In genomic region chr3:90640981-90641380, GRCm38 (mm10) we compare ENCODE assay signal across 39 mouse cellular contexts. TPM values are rescaled to one million over a fixed set of nuclear protein-coding genes. Genes with fewer than 3 reads are reported as not detected.
"Had no signal": no experiment of that assay in that cellular context is flagged by ENCODE, and none has a peak within 500 bp of the region (broad histone marks: within the 10 kb centered on the region; RNA-seq: fewer than 3 reads in every experiment).

No protein-coding gene starts in this region.

- H3K27me3 ChIP-seq: limb, embryonic 13.5 days; limb, embryonic 15.5 days; liver, embryonic 12.5 days; liver, embryonic 13.5 days; liver, embryonic 15.5 days; lung, embryonic 15.5 days; midbrain, embryonic 12.5 days; midbrain, embryonic 13.5 days; midbrain, embryonic 15.5 days; neural tube, embryonic 12.5 days had no signal

- H3K36me3 ChIP-seq: limb, embryonic 10.5 days; limb, embryonic 12.5 days; limb, embryonic 13.5 days; limb, embryonic 15.5 days; liver, embryonic 12.5 days; liver, embryonic 13.5 days; liver, embryonic 15.5 days; lung, embryonic 15.5 days; midbrain, embryonic 10.5 days; midbrain, embryonic 12.5 days; midbrain, embryonic 13.5 days; midbrain, embryonic 15.5 days; neural tube, embryonic 12.5 days had no signal

- H3K9ac ChIP-seq: limb, embryonic 12.5 days; limb, embryonic 13.5 days; limb, embryonic 15.5 days; liver, embryonic 12.5 days; liver, embryonic 13.5 days; liver, embryonic 14.5 days; liver, embryonic 15.5 days; liver, postnatal 0 days; lung, embryonic 14.5 days; lung, embryonic 15.5 days; midbrain, embryonic 12.5 days; midbrain, embryonic 13.5 days; midbrain, embryonic 15.5 days; neural tube, embryonic 12.5 days had no signal

- DNase-seq: left cerebral cortex, postnatal 4 days; liver; liver, embryonic 13.5 days; liver, postnatal 0 days; lung, adult 18-20 months; lung, adult 2 months; lung, embryonic 14.5 days; lung, postnatal 10 days; lung, postnatal 14 days; lung, postnatal 36 days; lung, postnatal 4 days; midbrain, embryonic 14.5 days had no signal

- H3K9me3 ChIP-seq: limb, embryonic 10.5 days; limb, embryonic 12.5 days; limb, embryonic 13.5 days; limb, embryonic 15.5 days; liver, embryonic 12.5 days; liver, embryonic 13.5 days; liver, embryonic 15.5 days; lung, embryonic 15.5 days; megakaryocyte, embryonic 14.5 days; midbrain, embryonic 10.5 days; midbrain, embryonic 12.5 days; midbrain, embryonic 13.5 days; midbrain, embryonic 15.5 days; neural tube, embryonic 12.5 days had no signal

- H3K27ac ChIP-seq: limb, embryonic 10.5 days; limb, embryonic 12.5 days; limb, embryonic 13.5 days; limb, embryonic 15.5 days; liver, embryonic 12.5 days; liver, embryonic 13.5 days; liver, embryonic 14.5 days; liver, embryonic 15.5 days; lung, embryonic 15.5 days; macrophage; midbrain, embryonic 10.5 days; midbrain, embryonic 12.5 days; midbrain, embryonic 13.5 days; midbrain, embryonic 15.5 days; neural tube, embryonic 12.5 days had no signal

- H3K4me1 ChIP-seq: limb, embryonic 10.5 days; limb, embryonic 12.5 days; limb, embryonic 13.5 days; limb, embryonic 15.5 days; liver, embryonic 12.5 days; liver, embryonic 13.5 days; liver, embryonic 15.5 days; lung, embryonic 15.5 days; midbrain, embryonic 10.5 days; midbrain, embryonic 12.5 days; midbrain, embryonic 13.5 days; midbrain, embryonic 15.5 days; neural tube, embryonic 12.5 days had no signal

- H3K4me3 ChIP-seq: limb, embryonic 10.5 days; limb, embryonic 12.5 days; limb, embryonic 13.5 days; limb, embryonic 15.5 days; liver, embryonic 12.5 days; liver, embryonic 13.5 days; liver, embryonic 15.5 days; lung, embryonic 15.5 days; megakaryocyte, embryonic 14.5 days; midbrain, embryonic 10.5 days; midbrain, embryonic 12.5 days; midbrain, embryonic 13.5 days; midbrain, embryonic 15.5 days; myocyte; neural tube, embryonic 12.5 days had no signal

- ATAC-seq: liver, embryonic 12.5 days; liver, postnatal 0 days; lung, postnatal 0 days; midbrain, embryonic 13.5 days; midbrain, embryonic 15.5 days; midbrain, embryonic 16.5 days had no signal

- H3K4me2 ChIP-seq: limb, embryonic 12.5 days; limb, embryonic 13.5 days; limb, embryonic 15.5 days; liver, embryonic 11.5 days; liver, embryonic 12.5 days; liver, embryonic 13.5 days; liver, embryonic 15.5 days; lung, embryonic 14.5 days; lung, embryonic 15.5 days; midbrain, embryonic 11.5 days; midbrain, embryonic 12.5 days; midbrain, embryonic 13.5 days; midbrain, embryonic 15.5 days; neural tube, embryonic 12.5 days had no signal

RNA-seq across cellular contexts. Expression of gene S100a7a, which starts 12.8 kb away (rescaled TPM):
- polyA plus RNA-seq: limb, embryonic 10.5 days; limb, embryonic 11.5 days; limb, embryonic 12.5 days; limb, embryonic 13.5 days; liver, adult 2 months; liver, embryonic 11.5 days; liver, embryonic 12.5 days; liver, embryonic 13.5 days; liver, embryonic 14.5 days; liver, embryonic 15.5 days; liver, postnatal 0 days; lung, embryonic 14.5 days; macrophage; midbrain, embryonic 11.5 days; midbrain, embryonic 13.5 days; midbrain, embryonic 14.5 days; midbrain, embryonic 15.5 days; midbrain, embryonic 16.5 days; midbrain, postnatal 0 days; neural tube, embryonic 11.5 days; neural tube, embryonic 12.5 days had no signal

RNA-seq across cellular contexts. Expression of gene S100a8, which starts 27.8 kb away (rescaled TPM):
- polyA plus RNA-seq: midbrain, embryonic 10.5 days; myocyte had no signal

RNA-seq across cellular contexts. Expression of gene S100a5, which starts 32.7 kb away (rescaled TPM):
- polyA plus RNA-seq: limb, embryonic 10.5 days; limb, embryonic 11.5 days; limb, embryonic 12.5 days; limb, embryonic 13.5 days; limb, embryonic 14.5 days; limb, embryonic 15.5 days; liver, adult 2 months; liver, embryonic 11.5 days; liver, embryonic 12.5 days; liver, embryonic 13.5 days; liver, embryonic 14.5 days; liver, embryonic 15.5 days; liver, embryonic 16.5 days; liver, postnatal 0 days; lung, adult 2 months; lung, embryonic 14.5 days; lung, embryonic 15.5 days; lung, embryonic 16.5 days; lung, postnatal 0 days; macrophage; midbrain, embryonic 10.5 days; midbrain, embryonic 11.5 days; midbrain, embryonic 12.5 days; midbrain, embryonic 13.5 days; midbrain, embryonic 14.5 days; midbrain, embryonic 15.5 days; midbrain, embryonic 16.5 days; neural tube, embryonic 11.5 days; neural tube, embryonic 12.5 days had no signal

RNA-seq across cellular contexts. Expression of gene S100a4, which starts 37.4 kb away (rescaled TPM):
- polyA plus RNA-seq: midbrain, embryonic 16.5 days; neural tube, embryonic 11.5 days had no signal
